Mouse (Mus musculus): ENCODE results near the gene Il18.

- TF ChIP-seq CTCF (IDR thresholded peaks at IDR 0.05; ENCODE audit: extremely low read depth, insufficient read depth, insufficient read length, insufficient replicate concordance) (no peak), POLR2A (IDR thresholded peaks at IDR 0.05; ENCODE audit: low read depth, low read length) (no peak)
Measured at GRCm38 (mm10) chr9:50616161-50616560, 61.5 kb downstream of the Il18 start.

Measured in spleen, adult 2 months (tissue).